Mouse (Mus musculus): Measurements from ENCODE around the gene Ndc1.
"Not testable (repeated sequence)": the region's sequence is repeated elsewhere in the genome, so short reads cannot be mapped to it uniquely, and the experiment has no call there.

The Ndc1 gene

GRCm38 (mm10) chr4:107366408-107366807, 1.2 kb upstream of the Ndc1 start:
- not testable (repeated sequence) for DNase-seq

- DNase-seq = no peak
Observed at GRCm38 (mm10) chr4:107372304-107372703, 4.7 kb downstream of the Ndc1 start.

- DNase-seq = no peak
Observed at GRCm38 (mm10) chr4:107374677-107375076, 7.1 kb downstream of the Ndc1 start.

- DNase-seq = no peak
Observed at GRCm38 (mm10) chr4:107378954-107379353, 11.4 kb downstream of the Ndc1 start.

- no peak for DNase-seq
Observed at GRCm38 (mm10) chr4:107380871-107381270, 13.3 kb downstream of the Ndc1 start.

GRCm38 (mm10) chr4:107387038-107387437, 19.5 kb downstream of the Ndc1 start:
- peak; percentile 33 to 35 for DNase-seq

- no peak for DNase-seq
Observed at GRCm38 (mm10) chr4:107387465-107387864, 19.9 kb downstream of the Ndc1 start.

- DNase-seq = no peak
Observed at GRCm38 (mm10) chr4:107388291-107388690, 20.7 kb downstream of the Ndc1 start.

- no peak for DNase-seq
Observed at GRCm38 (mm10) chr4:107389345-107389744, 21.8 kb downstream of the Ndc1 start.

- DNase-seq = no peak
Observed at GRCm38 (mm10) chr4:107393771-107394170, 26.2 kb downstream of the Ndc1 start.

GRCm38 (mm10) chr4:107420202-107420601, 52.6 kb downstream of the Ndc1 start:
- DNase-seq = no peak

- no peak for DNase-seq
Observed at GRCm38 (mm10) chr4:107421711-107422110, 54.1 kb downstream of the Ndc1 start.

- peak; percentile 28 to 35 for DNase-seq
Observed at GRCm38 (mm10) chr4:107422176-107422575, 54.6 kb downstream of the Ndc1 start.

GRCm38 (mm10) chr4:107425616-107426015, 58.0 kb downstream of the Ndc1 start:
- no peak for DNase-seq

- no peak for DNase-seq
Observed at GRCm38 (mm10) chr4:107426631-107427030, 59.0 kb downstream of the Ndc1 start.

GRCm38 (mm10) chr4:107432717-107433116, 65.1 kb downstream of the Ndc1 start:
- DNase-seq = no peak

GRCm38 (mm10) chr4:107433998-107434355, 66.4 kb downstream of the Ndc1 start:
- DNase-seq = no peak

GRCm38 (mm10) chr4:107434356-107435237, 67.0 kb downstream of the Ndc1 start, which contains the start of gene Glis1:
Gene Glis1, plus strand, starts transcription at chr4:107434591.
- DNase-seq = peak; percentile 8 to 20

GRCm38 (mm10) chr4:107435238-107435946, 67.8 kb downstream of the Ndc1 start:
- no peak for DNase-seq

GRCm38 (mm10) chr4:107436476-107436875, 68.9 kb downstream of the Ndc1 start:
- no peak for DNase-seq

GRCm38 (mm10) chr4:107438741-107439140, 71.2 kb downstream of the Ndc1 start:
- no peak for DNase-seq

- DNase-seq = no peak
Observed at GRCm38 (mm10) chr4:107440306-107440705, 72.7 kb downstream of the Ndc1 start.

GRCm38 (mm10) chr4:107442288-107442687, 74.7 kb downstream of the Ndc1 start:
- DNase-seq = no peak

- no peak for DNase-seq
Observed at GRCm38 (mm10) chr4:107442891-107443483, 75.4 kb downstream of the Ndc1 start.
